In genomic region chr3:98941066-98941551, GRCm38 (mm10) we compare ENCODE assay signal across 8 mouse cellular contexts. TPM values are rescaled to one million over a fixed set of nuclear protein-coding genes. Genes with fewer than 3 reads are reported as not detected.
DNase-seq lines count a peak whose midpoint lies in the region; ATAC-seq and TF ChIP-seq lines count a peak whose summit lies in the region.

No protein-coding gene starts in this region.

- no peak overlapping the region for H3K9ac ChIP-seq in lung, postnatal 0 days (replicated peaks; ENCODE audit: low read depth)
- peak overlapping the region; percentile 28; the same call in 1 of the 2 replicates for H3K9ac ChIP-seq in limb, embryonic 14.5 days (ENCODE audit: low read depth, low read length, severe bottlenecking)
- no peak overlapping the region for H3K9ac ChIP-seq in stomach, embryonic 15.5 days

- H3K4me2 ChIP-seq in lung, postnatal 0 days (replicated peaks; ENCODE audit: low read depth, low read length): peak overlapping the region; percentile 49
- peak overlapping the region; percentile 61 for H3K4me2 ChIP-seq in limb, embryonic 14.5 days (replicated peaks; ENCODE audit: low read depth, low read length, severe bottlenecking)
- peak overlapping the region; percentile 54 for H3K4me2 ChIP-seq in stomach, embryonic 15.5 days

- H3K27me3 ChIP-seq in lung, postnatal 0 days (replicated peaks; ENCODE audit: insufficient read depth, low read length): no peaks in the 10 kb centered on the region
- no peaks in the 10 kb centered on the region for H3K27me3 ChIP-seq in limb, embryonic 14.5 days (ENCODE audit: control insufficient read depth, insufficient read depth, low read length)
- H3K27me3 ChIP-seq in stomach, embryonic 15.5 days (replicated peaks): no peaks in the 10 kb centered on the region

- no peaks in the 10 kb centered on the region for H3K4me1 ChIP-seq in lung, postnatal 0 days (ENCODE audit: insufficient read depth, low read depth, low read length)
- peaks cover 7% of the 10 kb centered on the region for H3K4me1 ChIP-seq in limb, embryonic 14.5 days (ENCODE audit: control insufficient read depth, insufficient read depth, low read length)
- H3K4me1 ChIP-seq in stomach, embryonic 15.5 days: no peaks in the 10 kb centered on the region

- H3K4me3 ChIP-seq in lung, postnatal 0 days (ENCODE audit: low read depth, low read length): peak overlapping the region; percentile 24; the same call in 1 of the 2 replicates
- H3K4me3 ChIP-seq in limb, embryonic 14.5 days (replicated peaks; ENCODE audit: low read length): peak overlapping the region; percentile 29
- peak overlapping the region; percentile 22 for H3K4me3 ChIP-seq in stomach, embryonic 15.5 days (replicated peaks)

- no peak for TF ChIP-seq CTCF in lung, postnatal 0 days (IDR thresholded peaks at IDR 0.05)

- no peak for TF ChIP-seq EP300 in lung, postnatal 0 days (IDR thresholded peaks at IDR 0.05)

- DNase-seq in adrenal gland, adult (ENCODE audit: inconsistent age in 2 of 2, low spot score in 1 of 2): peak; percentile 14 to 33
- DNase-seq in adrenal gland, adult 2 months: no peak
- no peak for DNase-seq in lung, postnatal 0 days (ENCODE audit: low spot score)
- no peak for DNase-seq in lung, postnatal 14 days
- DNase-seq in limb, embryonic 14.5 days (ENCODE audit: low spot score): no peak
- DNase-seq in layer of hippocampus, postnatal 10 days (ENCODE audit: low spot score in 2 of 2): no peak
- no peak for DNase-seq in lung, postnatal 25 days (ENCODE audit: low spot score)

- 3% methylated on average over 24 of the region's 24 CpGs for WGBS in lung, postnatal 0 days
- 1% methylated on average over 20 of the region's 24 CpGs for WGBS in limb, embryonic 14.5 days
- WGBS in stomach, embryonic 15.5 days: 3% methylated on average over 24 of the region's 24 CpGs

- H3K27ac ChIP-seq in lung, postnatal 0 days (ENCODE audit: low read length): no peak overlapping the region
- no peak overlapping the region for H3K27ac ChIP-seq in limb, embryonic 14.5 days (replicated peaks; ENCODE audit: low read depth, low read length)
- no peak overlapping the region for H3K27ac ChIP-seq in stomach, embryonic 15.5 days

- no peak for ATAC-seq in lung, postnatal 0 days
- no peak for ATAC-seq in limb, embryonic 14.5 days (ENCODE audit: low FRiP score, low read depth)
- ATAC-seq in stomach, embryonic 15.5 days (ENCODE audit: insufficient read depth, low FRiP score, low read depth): no peak

- no peaks in the 10 kb centered on the region for H3K9me3 ChIP-seq in lung, postnatal 0 days (ENCODE audit: low read length)
- no peaks in the 10 kb centered on the region for H3K9me3 ChIP-seq in limb, embryonic 14.5 days (ENCODE audit: control insufficient read depth, low read length)
- no peaks in the 10 kb centered on the region for H3K9me3 ChIP-seq in stomach, embryonic 15.5 days

- no peak for TF ChIP-seq POLR2A in limb, embryonic 14.5 days (IDR thresholded peaks at IDR 0.05; ENCODE audit: borderline replicate concordance, extremely low read depth, insufficient read depth, insufficient read length)

- H3K36me3 ChIP-seq in lung, postnatal 0 days (ENCODE audit: insufficient read depth, low read length): no peaks in the 10 kb centered on the region
- no peaks in the 10 kb centered on the region for H3K36me3 ChIP-seq in limb, embryonic 14.5 days (ENCODE audit: control insufficient read depth, insufficient read depth, low read length)
- H3K36me3 ChIP-seq in stomach, embryonic 15.5 days: no peaks in the 10 kb centered on the region

RNA-seq across cellular contexts. Expression of gene Hao2, which starts 48.1 kb away (rescaled TPM):
- 100 to 1,000 TPM; 211 to 479 TPM for total RNA-seq in adrenal gland, adult 2 months (2021)
- polyA plus RNA-seq in adrenal gland, adult 2 months (2012; rRNA removed): 8.8 and 10.9 TPM in 2 replicates
- polyA plus RNA-seq in lung, postnatal 0 days (2015; fragmentation: Nextera tagmentation; extraction: Ambion mirVana): not detected in 2 replicates
- polyA plus RNA-seq in limb, embryonic 14.5 days (2012; rRNA removed): 0.03 and 0.04 TPM in 2 replicates
- 0.11 TPM in 1 of 2 replicates, not detected in the other for polyA plus RNA-seq in limb, embryonic 14.5 days (2014; fragmentation: Nextera tagmentation; extraction: Ambion mirVana)
- 5.0 and 7.3 TPM in 2 replicates for polyA plus RNA-seq in stomach, embryonic 15.5 days (2015; fragmentation: Nextera tagmentation; extraction: Ambion mirVana)
- not detected for total RNA-seq in layer of hippocampus, postnatal 10 days (2021)

Comparison
In these comparisons a context has a peak if more than half of its experiments do, and no peak if none do; other contexts are left out.
1. DNase-seq: peak in adrenal gland, adult (2 of 2); none in adrenal gland, adult 2 months (single experiment), lung, postnatal 0 days (single experiment), lung, postnatal 14 days (single experiment), limb, embryonic 14.5 days (single experiment), layer of hippocampus, postnatal 10 days (0 of 2) and lung, postnatal 25 days (single experiment).
2. Peak in every context shown above with its lines, with median percentiles within 50 percentile points of each other: H3K4me2 ChIP-seq and H3K4me3 ChIP-seq.